Mouse (Mus musculus) ES-E14 (cell line): ENCODE measurements at regions not wholly inside any gene's neighbourhood (a gene's known extent, or its start where the extent isn't known, plus 50 kb on each side); places are given as distances from the start of the nearest gene placed in this dataset.
A peak's percentile ranks its signal among the peaks of the same experiment; 100 is the strongest.

Experiments used
- DNase-seq: peaks from one replicate; pipeline ENCODE4 v3.0.0-alpha.2; 2013; ENCODE audit warnings: low read depth, low spot score
- H3K27ac ChIP-seq: 2 replicates; pipeline ENCODE4 v1.5.1; 2012; ENCODE audit warnings: low read depth, mild to moderate bottlenecking, low read length, moderate library complexity, mixed read lengths; ENCODE audit not compliant: poor library complexity, insufficient read depth, severe bottlenecking
- H3K36me3 ChIP-seq: 2 replicates; pipeline ENCODE4 v1.6.1; 2012; ENCODE audit warnings: mild to moderate bottlenecking, low read length, moderate library complexity, mixed read lengths; ENCODE audit not compliant: control insufficient read depth, poor library complexity, insufficient read depth, severe bottlenecking
- H3K4me1 ChIP-seq, 2 experiments: fragments of 150-350 bp in 1 of 2; sonication (generic) in 1 of 2; 2 replicates each; pipeline ENCODE4 v1.6.1; 2012; ENCODE audit warnings: low read length in 2 of 2, mild to moderate bottlenecking in 1 of 2, mixed read lengths in 1 of 2; ENCODE audit not compliant: control insufficient read depth in 2 of 2, insufficient read depth in 2 of 2, poor library complexity in 1 of 2
- H3K4me3 ChIP-seq, 2 experiments: fragments of 150-350 bp in 1 of 2; sonication (generic) in 1 of 2; 2 replicates each; pipeline ENCODE4 v1.5.1; 2012; ENCODE audit warnings: low read length in 2 of 2, low read depth in 1 of 2, mild to moderate bottlenecking in 1 of 2, mixed read lengths in 1 of 2; ENCODE audit not compliant: insufficient read depth in 1 of 2, poor library complexity in 1 of 2, severe bottlenecking in 1 of 2
- H3K9ac ChIP-seq: 2 replicates; pipeline ENCODE4 v1.6.1; 2012; ENCODE audit warnings: low read depth, mild to moderate bottlenecking, low read length, mixed read lengths; ENCODE audit not compliant: poor library complexity, insufficient read depth, severe bottlenecking
- H3K9me3 ChIP-seq: fragments of 150-350 bp; sonication (generic); 2 replicates; pipeline ENCODE4 v1.6.1; 2012; ENCODE audit warnings: low read depth, mild to moderate bottlenecking, low read length; ENCODE audit not compliant: control insufficient read depth, insufficient read depth
- CHD2 ChIP-seq: IDR thresholded peaks from 2 replicates; pipeline ENCODE4 v1.6.1; 2014; ENCODE audit warnings: mild to moderate bottlenecking, low read depth, low read length, inconsistent platforms
- HCFC1 ChIP-seq: IDR thresholded peaks from 2 replicates; pipeline ENCODE4 v1.6.1; 2012; ENCODE audit warnings: low read length, inconsistent platforms, borderline replicate concordance; ENCODE audit not compliant: insufficient read depth
- MAFK ChIP-seq: IDR thresholded peaks from 2 replicates; pipeline ENCODE4 v1.6.1; 2014; ENCODE audit warnings: mild to moderate bottlenecking, low read depth, low read length, inconsistent platforms; ENCODE audit not compliant: insufficient read depth
- ZC3H11A ChIP-seq: IDR thresholded peaks from 2 replicates; pipeline ENCODE4 v1.6.1; 2012; ENCODE audit warnings: low read depth, mild to moderate bottlenecking, inconsistent platforms, low read length, borderline replicate concordance
- ZNF384 ChIP-seq: IDR thresholded peaks from 2 replicates; pipeline ENCODE4 v1.6.1; 2012; ENCODE audit warnings: low read depth, low read length, inconsistent platforms
- in situ Hi-C, 2 experiments: fragments of 600-800 bp; cut with MboI; formaldehyde crosslinking; loops; one replicate each; pipeline ENCODE4 v1.15.1; 2025; ENCODE audit warnings: low sequenced_read_pairs in 2 of 2, inconsistent platforms in 1 of 2; ENCODE audit not compliant: unreplicated experiment in 2 of 2

DNA sequence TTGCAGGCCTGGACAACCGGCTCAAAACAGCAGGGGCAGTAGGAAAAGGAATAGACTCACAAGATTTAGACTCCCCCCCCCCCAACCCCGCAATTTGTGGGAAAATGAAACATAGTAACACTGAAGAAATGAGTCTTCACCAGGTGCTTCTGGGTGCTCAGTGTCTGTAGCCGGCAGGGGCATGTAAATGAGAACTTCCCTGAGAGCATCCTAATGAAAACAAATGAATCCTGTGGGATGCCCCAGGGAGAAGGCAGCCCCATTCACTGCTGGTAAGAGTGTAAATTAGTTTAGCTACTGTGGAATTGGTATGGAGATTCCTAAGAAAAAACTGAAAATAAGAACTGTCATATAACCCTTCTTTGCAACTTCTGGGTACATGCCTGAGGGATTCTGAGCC, 377.8 kb upstream of the Trpc7 start:
- H3K4me1 ChIP-seq, result no peaks in the 10 kb centered on the region
- H3K27ac ChIP-seq, result no peak overlapping the region
- no peaks in the 10 kb centered on the region for H3K36me3 ChIP-seq
- no peak overlapping the region for H3K9ac ChIP-seq
- no peak for DNase-seq
- H3K4me3 ChIP-seq, result no peak overlapping the region
- TF ChIP-seq ZC3H11A, result no peak
- no peak for TF ChIP-seq CHD2
- TF ChIP-seq ZNF384, result no peak
- no peaks in the 10 kb centered on the region for H3K9me3 ChIP-seq
- in situ Hi-C loops, result loop anchor here in 1 of 2 experiments (25.0 kb wide), 1 partner anchor 786 kb away; the partner anchor contains the start of gene Il9

- no peak overlapping the region for H3K9ac ChIP-seq
- no peak overlapping the region for H3K27ac ChIP-seq
- H3K4me1 ChIP-seq, result no peaks in the 10 kb centered on the region
- peak; percentile 95 for TF ChIP-seq ZC3H11A
- no peak for TF ChIP-seq ZNF384
- H3K9me3 ChIP-seq, result no peaks in the 10 kb centered on the region
- 0 out of 4 replicates have a peak overlapping the region, but pooled peaks of 1 of the 2 experiments have one; percentile 17 for H3K4me3 ChIP-seq
- H3K36me3 ChIP-seq, result no peaks in the 10 kb centered on the region
- in situ Hi-C loops, result loop anchor here (10.0 to 25.0 kb wide), 2 partner anchors 455 to 782 kb away; partner anchors contain the start of gene Il9 (in 1 of the 2)
- DNase-seq, result peak; percentile 69
These were observed 373.8 kb upstream of the Trpc7 start for GRCm38 (mm10) chr13:57269614-57270013.

GRCm38 (mm10) chr13:57259920-57260319, 364.1 kb upstream of the Trpc7 start:
- in situ Hi-C loops, result loop anchor here (10.0 to 25.0 kb wide), 2 partner anchors 445 to 773 kb away; partner anchors contain the start of gene Il9 (in 1 of the 2)
- TF ChIP-seq HCFC1, result no peak
- no peak for TF ChIP-seq ZNF384
- no peak for TF ChIP-seq CHD2
- peak; percentile 97 for TF ChIP-seq ZC3H11A
- no peak for TF ChIP-seq MAFK
- H3K4me1 ChIP-seq, result peaks cover 0 to 1% of the 10 kb centered on the region in 2 experiments; a peak in 2 of 4 replicates
- H3K4me3 ChIP-seq, result no peak overlapping the region
- DNase-seq, result peak; percentile 79
- no peak overlapping the region for H3K9ac ChIP-seq
- H3K27ac ChIP-seq, result no peak overlapping the region
- H3K36me3 ChIP-seq, result no peaks in the 10 kb centered on the region
- H3K9me3 ChIP-seq, result no peaks in the 10 kb centered on the region

- H3K9ac ChIP-seq, result no peak overlapping the region
- no peaks in the 10 kb centered on the region for H3K36me3 ChIP-seq
- no peak overlapping the region for H3K27ac ChIP-seq
- in situ Hi-C loops, result loop anchor here in 1 of 2 experiments (25.0 kb wide), 1 partner anchor 772 kb away; the partner anchor contains the start of gene Il9
- no peak overlapping the region for H3K4me3 ChIP-seq
- H3K4me1 ChIP-seq, result peaks cover 0 to 1% of the 10 kb centered on the region in 2 experiments; a peak in 2 of 4 replicates
- TF ChIP-seq MAFK, result no peak
- no peak for TF ChIP-seq HCFC1
- TF ChIP-seq CHD2, result no peak
- no peak for TF ChIP-seq ZNF384
- no peak for TF ChIP-seq ZC3H11A
- no peak for DNase-seq
- H3K9me3 ChIP-seq, result no peaks in the 10 kb centered on the region
These were observed 363.7 kb upstream of the Trpc7 start for GRCm38 (mm10) chr13:57259474-57259873.

GRCm38 (mm10) chr13:57255920-57256319, 360.1 kb upstream of the Trpc7 start:
- no peaks in the 10 kb centered on the region; a peak in 1 of 4 replicates for H3K4me1 ChIP-seq
- TF ChIP-seq MAFK (no peak), HCFC1 (no peak), CHD2 (no peak), ZNF384 (no peak), ZC3H11A (no peak)
- no peak overlapping the region for H3K4me3 ChIP-seq
- no peaks in the 10 kb centered on the region for H3K36me3 ChIP-seq
- H3K27ac ChIP-seq, result no peak overlapping the region
- in situ Hi-C loops, result loop anchor here in 1 of 2 experiments (25.0 kb wide), 1 partner anchor 769 kb away; the partner anchor contains the start of gene Il9
- H3K9ac ChIP-seq, result no peak overlapping the region
- H3K9me3 ChIP-seq, result no peaks in the 10 kb centered on the region
- no peak for DNase-seq
